Mouse (Mus musculus) thymus, postnatal 0 days (tissue): ENCODE data around the gene Gm9195. TPM values are rescaled to one million over a fixed set of nuclear protein-coding genes. Genes with fewer than 3 reads are reported as not detected.

Source experiments
- DNase-seq: peaks from one replicate; pipeline ENCODE4 v3.0.0-alpha.2; 2015; ENCODE audit warnings: low spot score
- polyA plus RNA-seq: library from polyadenylated mRNA; unstranded; fragments of >200 nt; fragmentation: Nextera tagmentation; extraction: Ambion mirVana; gene quantifications from 2 replicates; pipeline ENCODE4 v1.2.1, GENCODE M21; 2015

Gene Gm9195
- polyA plus RNA-seq = 0.05 TPM in 2 replicates

- DNase-seq = no peak
Measured at GRCm38 (mm10) chr14:72491738-72492137, at the start of gene Gm9195. Gene Gm9195 (minus strand): TSS chr14:72491838.

- DNase-seq = no peak
Measured at GRCm38 (mm10) chr14:72536392-72537017, 44.9 kb upstream of the Gm9195 start.

- DNase-seq = no peak
Measured at GRCm38 (mm10) chr14:72533862-72534261, 42.2 kb upstream of the Gm9195 start.

GRCm38 (mm10) chr14:72532028-72532917 lies 40.6 kb upstream of the Gm9195 start:
- DNase-seq = no peak

- no peak for DNase-seq
Measured at GRCm38 (mm10) chr14:72527126-72527525, 35.5 kb upstream of the Gm9195 start.

- DNase-seq = no peak
Measured at GRCm38 (mm10) chr14:72519561-72519960, 27.9 kb upstream of the Gm9195 start.

- DNase-seq = no peak
Measured at GRCm38 (mm10) chr14:72518786-72519185, 27.1 kb upstream of the Gm9195 start.

GRCm38 (mm10) chr14:72516376-72516775 lies 24.7 kb upstream of the Gm9195 start:
- no peak for DNase-seq

DNA sequence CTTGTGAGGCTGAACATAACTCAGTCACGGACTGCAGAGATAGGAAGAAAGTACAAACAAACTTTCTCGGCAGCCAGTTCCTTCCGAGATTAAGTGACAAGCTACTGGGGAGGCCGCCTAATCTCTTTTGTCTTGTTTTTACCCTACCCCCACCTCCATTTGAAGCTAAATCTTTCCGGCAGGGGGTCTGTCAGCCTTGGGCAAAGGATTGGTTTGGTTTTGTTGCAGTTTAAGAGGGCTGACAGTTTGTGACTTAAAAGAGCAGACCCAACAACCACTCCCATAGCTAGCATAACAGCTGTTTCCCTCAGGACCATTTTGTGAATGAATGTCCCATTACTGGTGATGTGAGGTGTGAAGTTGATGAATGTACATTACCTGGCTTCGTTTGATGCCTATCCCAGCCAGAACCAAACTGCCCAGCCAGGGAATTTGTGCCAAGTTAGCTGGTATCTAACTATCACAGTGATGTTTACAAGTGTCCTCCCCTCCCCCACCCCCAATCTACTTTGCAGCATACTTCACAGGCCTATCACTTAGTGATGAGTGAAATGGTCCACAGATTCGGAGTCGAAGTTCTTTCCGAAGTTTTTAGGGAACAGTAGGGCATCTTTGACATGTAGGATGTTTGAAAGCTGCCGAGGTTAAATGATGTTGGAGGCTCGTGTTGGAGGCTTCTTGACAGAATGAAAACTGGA lies 15.2 kb upstream of the Gm9195 start:
- DNase-seq = no peak

DNA sequence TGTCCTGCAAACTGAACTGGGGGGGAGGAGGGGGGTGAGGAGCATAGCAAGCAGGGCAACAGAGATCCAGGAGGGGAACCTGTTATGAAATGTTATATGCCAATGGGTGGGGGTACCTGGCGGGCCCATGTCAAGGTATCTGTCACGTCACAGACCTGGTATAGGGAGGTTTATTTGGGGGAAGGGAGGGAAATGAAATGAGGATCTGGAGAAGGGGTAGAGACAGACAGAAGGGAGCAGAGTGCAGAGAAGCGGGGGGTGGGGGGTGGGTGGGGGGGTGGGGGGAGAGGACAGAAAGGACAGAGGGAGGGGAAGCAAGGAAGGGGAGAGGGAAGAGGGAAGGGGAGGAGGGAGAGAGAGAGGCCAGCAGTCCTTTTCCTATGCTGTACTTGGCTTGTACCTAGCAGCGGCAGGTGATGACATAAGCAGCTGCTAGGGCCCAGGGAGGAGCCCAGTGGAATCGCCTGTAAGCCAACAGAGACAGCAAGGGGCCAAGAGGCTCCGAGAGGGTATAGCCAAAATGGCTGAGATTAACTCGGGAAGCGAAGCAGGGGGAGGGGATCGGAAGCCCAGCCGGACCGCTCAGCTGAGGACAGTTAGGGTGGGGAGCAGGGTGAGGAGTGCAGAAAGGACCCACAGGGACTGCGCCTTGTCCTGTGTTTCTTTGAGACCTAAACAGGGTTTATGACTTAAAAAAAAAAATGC lies 14.5 kb upstream of the Gm9195 start:
- DNase-seq = no peak

GRCm38 (mm10) chr14:72504985-72505384 lies 13.3 kb upstream of the Gm9195 start:
- no peak for DNase-seq

GRCm38 (mm10) chr14:72503241-72503640 lies 11.6 kb upstream of the Gm9195 start:
- no peak for DNase-seq

DNA sequence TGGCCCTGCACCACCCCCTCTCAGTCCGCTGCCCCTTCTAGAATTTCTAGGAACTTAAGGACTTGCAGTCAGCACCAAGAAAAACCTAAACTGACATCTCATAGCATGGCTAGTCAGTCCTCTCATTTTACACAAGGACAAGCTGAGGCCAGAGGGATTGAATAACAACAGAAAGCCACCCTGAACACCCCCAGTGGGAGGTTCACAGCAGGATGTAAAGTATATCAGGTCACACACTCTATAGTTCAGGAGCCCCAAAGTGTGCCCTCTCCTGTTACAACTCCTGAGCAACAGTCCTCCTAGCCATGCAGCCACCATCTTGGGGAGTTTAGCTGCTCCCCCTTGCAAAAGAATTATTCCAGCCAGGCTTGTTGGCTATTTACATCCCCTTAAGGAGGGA lies 2.1 kb upstream of the Gm9195 start:
- DNase-seq = no peak

GRCm38 (mm10) chr14:72490367-72490766 lies 1.3 kb downstream of the Gm9195 start:
- DNase-seq = no peak

DNA sequence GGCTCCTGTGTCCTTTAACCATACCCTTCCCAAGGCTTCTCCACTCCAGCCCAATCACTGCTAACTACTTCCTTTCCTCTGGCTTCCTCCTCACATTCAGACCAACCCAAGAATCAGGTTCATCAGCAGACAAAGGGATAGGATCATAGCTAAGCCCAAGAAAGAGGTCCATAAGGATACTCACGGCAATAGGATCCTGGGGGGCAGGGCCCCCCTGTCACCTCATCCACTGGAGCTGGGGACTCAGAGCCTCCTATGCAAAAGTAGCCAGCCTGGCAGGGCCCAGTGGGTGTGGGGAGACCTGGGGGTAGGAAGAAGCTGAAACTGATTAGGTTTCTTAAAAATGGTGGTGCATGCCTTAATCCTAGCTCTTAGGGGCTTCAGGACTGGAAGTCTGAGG lies 17.1 kb downstream of the Gm9195 start:
- DNase-seq = no peak

GRCm38 (mm10) chr14:72468429-72468828 lies 23.2 kb downstream of the Gm9195 start:
- DNase-seq = no peak

DNA sequence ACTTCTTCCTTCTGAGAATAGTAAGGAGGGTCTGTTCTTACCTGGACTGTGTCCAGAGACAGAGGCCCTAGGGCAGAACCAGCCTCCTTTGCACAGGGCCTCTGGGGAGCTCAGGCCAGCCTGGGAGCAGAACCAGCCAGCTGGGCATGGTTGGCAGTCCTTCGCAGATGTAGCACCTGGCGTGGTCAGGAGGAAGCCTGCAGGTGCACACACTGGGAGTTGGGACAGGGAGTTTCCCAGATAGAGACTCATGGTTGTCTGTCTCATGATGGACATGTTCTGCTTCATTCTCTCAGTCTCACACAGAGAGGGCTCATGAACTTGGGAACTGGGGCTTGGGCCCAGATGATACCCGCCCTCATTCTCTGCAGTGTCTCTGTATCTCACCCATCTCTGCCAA lies 25.3 kb downstream of the Gm9195 start:
- DNase-seq = no peak

- no peak for DNase-seq
Measured at GRCm38 (mm10) chr14:72461591-72461990, 30.0 kb downstream of the Gm9195 start.

GRCm38 (mm10) chr14:72460291-72460690 lies 31.3 kb downstream of the Gm9195 start:
- DNase-seq = no peak

- DNase-seq = no peak
Measured at GRCm38 (mm10) chr14:72458930-72459329, 32.7 kb downstream of the Gm9195 start.
